Mouse (Mus musculus): ENCODE measurements at regions not wholly inside any gene's neighbourhood (a gene's known extent, or its start where the extent isn't known, plus 50 kb on each side); places are given as distances from the start of the nearest gene placed in this dataset.

GRCm38 (mm10) chr11:111671865-111672264, 605.9 kb downstream of the Kcnj2 start:
- TF ChIP-seq EP300 (IDR thresholded peaks at IDR 0.05; ENCODE audit: low read depth): peak; percentile 43
- TF ChIP-seq CTCF (IDR thresholded peaks at IDR 0.05; ENCODE audit: low read depth): no peak
